Mouse (Mus musculus) ES-Bruce4 (cell line): ENCODE data around the gene Ttbk2.

Source experiments
- CTCF ChIP-seq: IDR thresholded peaks from one replicate; pipeline ENCODE4 v1.8.1; 2011; ENCODE audit warnings: low read depth, low read length
- EP300 ChIP-seq: IDR thresholded peaks from 2 replicates; pipeline ENCODE4 v1.6.1; 2011; ENCODE audit warnings: low read depth, low read length; ENCODE audit not compliant: insufficient read depth
- POLR2A ChIP-seq: IDR thresholded peaks from one replicate; pipeline ENCODE4 v1.8.1; 2011; ENCODE audit warnings: low read length; ENCODE audit not compliant: insufficient read depth

- TF ChIP-seq CTCF: no peak
- no peak for TF ChIP-seq EP300
- TF ChIP-seq POLR2A: no peak
These were observed 7.7 kb upstream of the Ttbk2 start for GRCm38 (mm10) chr2:120858131-120858530.
